Mouse (Mus musculus) limb, embryonic 12.5 days (tissue): Measurements from ENCODE around the gene Lmf2. TPM values are rescaled to one million over a fixed set of nuclear protein-coding genes. Genes with fewer than 3 reads are reported as not detected.

Experiments
- ATAC-seq: fragments of 200-750 bp; cut with Nextera tagmentation; 2 replicates; pipeline ENCODE4 v1.8.0; 2017; ENCODE audit warnings: low read depth, moderate TSS enrichment; ENCODE audit not compliant: insufficient number of reproducible peaks, insufficient read depth, low FRiP score, low TSS enrichment
- H3K27ac ChIP-seq: fragments of 300-500 bp; sonication (generic); 2 replicates; pipeline ENCODE4 v1.5.1; 2016; ENCODE audit warnings: mild to moderate bottlenecking, moderate library complexity
- H3K27me3 ChIP-seq: fragments of 300-500 bp; sonication (generic); 2 replicates; pipeline ENCODE4 v1.6.1; 2016; ENCODE audit warnings: mild to moderate bottlenecking, moderate library complexity
- H3K36me3 ChIP-seq: fragments of 300-500 bp; sonication (generic); 2 replicates; pipeline ENCODE4 v1.6.1; 2016; ENCODE audit warnings: mild to moderate bottlenecking, moderate library complexity
- H3K4me1 ChIP-seq: fragments of 300-500 bp; sonication (generic); replicated peaks from 2 replicates; pipeline ENCODE4 v1.6.1; 2016
- H3K4me2 ChIP-seq: fragments of 300-500 bp; sonication (generic); 2 replicates; pipeline ENCODE4 v1.6.1; 2016; ENCODE audit warnings: mild to moderate bottlenecking, moderate library complexity
- H3K4me3 ChIP-seq: fragments of 300-500 bp; sonication (generic); replicated peaks from 2 replicates; pipeline ENCODE4 v1.5.1; 2016; ENCODE audit warnings: mild to moderate bottlenecking
- H3K9ac ChIP-seq: fragments of 300-500 bp; sonication (generic); replicated peaks from 2 replicates; pipeline ENCODE4 v1.6.1; 2016; ENCODE audit warnings: mild to moderate bottlenecking, moderate library complexity
- H3K9me3 ChIP-seq: fragments of 300-500 bp; sonication (generic); 2 replicates; pipeline ENCODE4 v1.6.1; 2016; ENCODE audit warnings: mild to moderate bottlenecking, moderate library complexity
- WGBS: fragments of 180-500 bp; shearing (Covaris S2); methylation state at CpG from one replicate; pipeline ENCODE4 v1.1.7; 2016; 5-methylcytosine and 5-hydroxymethylcytosine counted together
- polyA plus RNA-seq: library from polyadenylated mRNA; unstranded; fragments of >200 nt; fragmentation: Nextera tagmentation; extraction: Ambion mirVana; gene quantifications from 2 replicates; pipeline ENCODE4 v1.2.1, GENCODE M21; 2016

Gene Lmf2
- polyA plus RNA-seq, 1 experiment from 2014 or later = 43.3 TPM

GRCm38 (mm10) chr15:89372068-89372467, 16.6 kb upstream of the Lmf2 start:
- WGBS = 88% methylated on average over 13 of the region's 13 CpGs
- Histone ChIP-seq H3K9me3 (no peaks in the 10 kb centered on the region), H3K4me1 (peaks cover 13% of the 10 kb centered on the region), H3K9ac (no peak overlapping the region), H3K27ac (no peak overlapping the region), H3K4me2 (no peak overlapping the region), H3K4me3 (no peak overlapping the region), H3K27me3 (peaks cover 13% of the 10 kb centered on the region), H3K36me3 (peaks cover 60% of the 10 kb centered on the region)
- ATAC-seq = no peak

- Histone ChIP-seq H3K9ac (no peak overlapping the region), H3K27me3 (no peaks in the 10 kb centered on the region), H3K27ac (no peak overlapping the region), H3K4me1 (no peaks in the 10 kb centered on the region), H3K9me3 (no peaks in the 10 kb centered on the region), H3K36me3 (peaks cover 98% of the 10 kb centered on the region), H3K4me3 (no peak overlapping the region), H3K4me2 (no peak overlapping the region)
- 90% methylated on average over 4 of the region's 4 CpGs for WGBS
- ATAC-seq = no peak
These were observed 9.7 kb upstream of the Lmf2 start for GRCm38 (mm10) chr15:89365141-89365551.

GRCm38 (mm10) chr15:89363051-89363450, 7.6 kb upstream of the Lmf2 start:
- H3K4me2 ChIP-seq = no peak overlapping the region
- peaks cover 87% of the 10 kb centered on the region for H3K36me3 ChIP-seq
- H3K9me3 ChIP-seq = no peaks in the 10 kb centered on the region
- 91% methylated on average over 7 of the region's 7 CpGs for WGBS
- no peak overlapping the region for H3K4me3 ChIP-seq
- no peak overlapping the region for H3K9ac ChIP-seq
- H3K27me3 ChIP-seq = no peaks in the 10 kb centered on the region
- no peak overlapping the region for H3K27ac ChIP-seq
- no peak for ATAC-seq
- no peaks in the 10 kb centered on the region for H3K4me1 ChIP-seq

- peaks cover 49% of the 10 kb centered on the region for H3K36me3 ChIP-seq
- no peak overlapping the region for H3K27ac ChIP-seq
- no peak overlapping the region for H3K4me2 ChIP-seq
- no peaks in the 10 kb centered on the region for H3K9me3 ChIP-seq
- no peaks in the 10 kb centered on the region for H3K27me3 ChIP-seq
- 86% methylated on average over 3 of the region's 3 CpGs for WGBS
- H3K4me1 ChIP-seq = peaks cover 20% of the 10 kb centered on the region
- ATAC-seq = no peak
- H3K4me3 ChIP-seq = no peak overlapping the region
- no peak overlapping the region for H3K9ac ChIP-seq
These were observed 3.3 kb upstream of the Lmf2 start for GRCm38 (mm10) chr15:89358784-89359183.

DNA sequence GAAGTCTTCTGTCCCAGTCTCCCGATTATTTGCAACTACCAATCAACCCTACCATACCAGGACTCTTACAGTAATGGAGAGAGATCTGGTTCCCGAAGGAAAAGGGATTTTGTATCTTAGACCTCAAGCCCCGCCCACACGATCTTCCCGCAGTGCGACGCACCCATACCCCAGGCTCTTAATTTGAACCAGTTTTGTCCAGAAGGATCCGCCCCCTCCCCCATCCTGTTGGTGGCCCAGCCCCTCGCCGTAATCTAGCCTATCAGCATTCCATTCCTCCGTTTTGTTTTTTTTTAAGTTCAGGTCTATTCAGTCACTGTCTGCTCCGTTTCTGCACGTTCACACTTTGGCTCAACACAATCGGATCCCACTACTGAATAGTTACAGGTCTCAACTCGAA, 913 bp upstream of the Lmf2 start:
- Histone ChIP-seq H3K27ac (peak overlapping the region; percentile 92), H3K4me3 (peak overlapping the region; percentile 82), H3K36me3 (peaks cover 50% of the 10 kb centered on the region), H3K4me1 (peaks cover 21% of the 10 kb centered on the region), H3K9ac (peak overlapping the region; percentile 89), H3K4me2 (peak overlapping the region; percentile 86), H3K9me3 (no peaks in the 10 kb centered on the region), H3K27me3 (no peaks in the 10 kb centered on the region)
- 1% methylated on average over 15 of the region's 15 CpGs for WGBS
- ATAC-seq = 0 out of 2 replicates have a peak, but pooled peaks have one; percentile 29

- H3K27ac ChIP-seq = no peak overlapping the region
- H3K4me1 ChIP-seq = peaks cover 21% of the 10 kb centered on the region
- H3K4me2 ChIP-seq = peak overlapping the region; percentile 86
- ATAC-seq = no peak
- peaks cover 48% of the 10 kb centered on the region for H3K36me3 ChIP-seq
- H3K9ac ChIP-seq = peak overlapping the region; percentile 89
- peak overlapping the region; percentile 82 for H3K4me3 ChIP-seq
- H3K9me3 ChIP-seq = no peaks in the 10 kb centered on the region
- whole genome bisulfite sequencing = 83% methylated on average over 7 of the region's 7 CpGs
- H3K27me3 ChIP-seq = no peaks in the 10 kb centered on the region
These were observed 1.0 kb downstream of the Lmf2 start for GRCm38 (mm10) chr15:89354455-89354854.

GRCm38 (mm10) chr15:89353837-89354236, 1.6 kb downstream of the Lmf2 start:
- H3K9ac ChIP-seq = peak overlapping the region; percentile 89; the same call in 1 of the 2 replicates
- no peaks in the 10 kb centered on the region for H3K9me3 ChIP-seq
- H3K27ac ChIP-seq = no peak overlapping the region
- no peak for ATAC-seq
- H3K36me3 ChIP-seq = peaks cover 45% of the 10 kb centered on the region
- no peaks in the 10 kb centered on the region for H3K27me3 ChIP-seq
- peaks cover 21% of the 10 kb centered on the region for H3K4me1 ChIP-seq
- 95% methylated on average over 16 of the region's 16 CpGs for WGBS
- H3K4me2 ChIP-seq = peak overlapping the region; percentile 86; the same call in 1 of the 2 replicates
- 0 out of 2 replicates have a peak overlapping the region, but pooled peaks have one; percentile 82 for H3K4me3 ChIP-seq

DNA sequence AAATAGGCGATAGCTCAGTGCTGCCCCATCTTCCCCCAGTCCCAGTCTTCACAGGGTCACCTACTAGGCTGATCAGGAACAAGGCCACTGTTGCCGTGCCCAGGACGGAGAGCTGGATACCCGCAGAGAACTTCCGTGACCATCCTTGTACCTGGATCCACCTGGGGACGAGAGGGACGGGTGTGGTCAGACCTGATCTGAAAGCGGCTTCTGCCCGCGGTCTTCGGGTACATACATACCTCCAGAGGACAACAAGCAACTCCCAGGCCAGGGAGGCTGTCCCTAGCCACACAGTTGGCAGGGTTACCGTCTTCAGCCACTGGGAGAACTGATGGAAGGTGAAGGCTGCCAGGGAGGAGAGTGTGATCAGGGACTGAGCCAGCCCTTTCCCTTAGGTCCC, 2.7 kb downstream of the Lmf2 start:
- Histone ChIP-seq H3K9ac (no peak overlapping the region), H3K27ac (no peak overlapping the region)

GRCm38 (mm10) chr15:89352054-89352453, 3.4 kb downstream of the Lmf2 start:
- 93% methylated on average over 14 of the region's 14 CpGs for whole genome bisulfite sequencing
- H3K9me3 ChIP-seq = no peaks in the 10 kb centered on the region
- H3K9ac ChIP-seq = no peak overlapping the region
- ATAC-seq = no peak
- peaks cover 45% of the 10 kb centered on the region for H3K36me3 ChIP-seq
- H3K27me3 ChIP-seq = no peaks in the 10 kb centered on the region
- peaks cover 17% of the 10 kb centered on the region for H3K4me1 ChIP-seq
- H3K27ac ChIP-seq = no peak overlapping the region
- H3K4me3 ChIP-seq = no peak overlapping the region
- no peak overlapping the region for H3K4me2 ChIP-seq

More for the DNA sequence above, 2.7 kb downstream of the Lmf2 start:
- Histone ChIP-seq H3K27me3 (no peaks in the 10 kb centered on the region), H3K4me2 (no peak overlapping the region), H3K4me3 (no peak overlapping the region), H3K36me3 (peaks cover 45% of the 10 kb centered on the region), H3K4me1 (peaks cover 21% of the 10 kb centered on the region), H3K9me3 (no peaks in the 10 kb centered on the region)
- 97% methylated on average over 12 of the region's 12 CpGs for WGBS
- no peak for ATAC-seq

GRCm38 (mm10) chr15:89351302-89351701, 4.2 kb downstream of the Lmf2 start:
- Histone ChIP-seq H3K9me3 (no peaks in the 10 kb centered on the region), H3K27me3 (no peaks in the 10 kb centered on the region), H3K9ac (no peak overlapping the region), H3K4me3 (no peak overlapping the region), H3K27ac (no peak overlapping the region), H3K36me3 (peaks cover 45% of the 10 kb centered on the region), H3K4me1 (peaks cover 14% of the 10 kb centered on the region), H3K4me2 (no peak overlapping the region)
- ATAC-seq = no peak
- 89% methylated on average over 15 of the region's 15 CpGs for WGBS

DNA sequence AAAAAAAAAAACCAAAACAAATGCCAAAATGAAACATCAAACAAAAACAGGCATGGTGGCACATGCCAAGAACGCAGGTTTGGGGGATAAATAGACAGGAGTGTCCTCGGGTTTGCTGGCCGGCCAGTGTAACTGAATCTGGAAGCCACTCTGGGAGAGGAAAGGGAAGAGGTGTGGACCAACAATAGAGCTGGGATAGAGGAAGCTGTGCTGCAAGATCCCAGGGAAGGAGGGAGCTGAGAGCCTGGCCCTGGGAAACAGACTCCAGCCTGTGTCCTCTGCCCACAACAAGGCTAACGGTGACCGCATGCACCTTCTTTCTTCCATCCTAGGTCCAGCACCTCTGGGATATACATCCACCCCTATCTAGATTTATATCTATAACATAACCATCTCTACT, 5.0 kb downstream of the Lmf2 start:
- H3K4me3 ChIP-seq = no peak overlapping the region
- H3K27me3 ChIP-seq = no peaks in the 10 kb centered on the region
- H3K9me3 ChIP-seq = no peaks in the 10 kb centered on the region
- no peak overlapping the region for H3K4me2 ChIP-seq
- peaks cover 45% of the 10 kb centered on the region for H3K36me3 ChIP-seq
- ATAC-seq = no peak
- 84% methylated on average over 5 of the region's 5 CpGs for WGBS
- peak overlapping the region; percentile 53; the same call in 1 of the 2 replicates for H3K27ac ChIP-seq
- peaks cover 14% of the 10 kb centered on the region for H3K4me1 ChIP-seq
- H3K9ac ChIP-seq = no peak overlapping the region

DNA sequence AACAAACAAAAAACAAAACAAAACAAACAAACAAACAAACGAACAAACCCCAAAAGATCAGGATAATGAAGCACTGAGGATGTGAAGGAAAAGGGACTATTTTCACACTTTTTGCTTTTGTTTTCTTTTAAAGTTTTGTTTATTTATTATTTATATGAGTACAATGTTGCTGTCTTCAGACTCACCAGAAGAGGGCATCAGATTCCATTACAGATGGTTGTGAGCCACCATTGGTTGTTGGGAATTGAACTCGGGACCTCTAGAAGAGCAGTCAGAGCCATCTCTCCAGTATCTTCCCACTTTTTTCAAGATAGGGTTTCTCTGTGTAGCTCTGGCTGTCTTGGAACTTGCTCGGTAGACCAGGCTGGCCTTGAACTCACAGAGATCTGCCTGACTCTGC, 12.1 kb downstream of the Lmf2 start:
- 85% methylated on average over 3 of the region's 3 CpGs for WGBS
- H3K9ac ChIP-seq = no peak overlapping the region
- H3K9me3 ChIP-seq = no peaks in the 10 kb centered on the region
- H3K36me3 ChIP-seq = no peaks in the 10 kb centered on the region
- ATAC-seq = no peak
- no peak overlapping the region for H3K4me2 ChIP-seq
- H3K27ac ChIP-seq = no peak overlapping the region
- no peak overlapping the region for H3K4me3 ChIP-seq
- H3K27me3 ChIP-seq = no peaks in the 10 kb centered on the region
- no peaks in the 10 kb centered on the region for H3K4me1 ChIP-seq
